7 mouse cellular contexts compared by ENCODE assay signal in the genomic region with DNA sequence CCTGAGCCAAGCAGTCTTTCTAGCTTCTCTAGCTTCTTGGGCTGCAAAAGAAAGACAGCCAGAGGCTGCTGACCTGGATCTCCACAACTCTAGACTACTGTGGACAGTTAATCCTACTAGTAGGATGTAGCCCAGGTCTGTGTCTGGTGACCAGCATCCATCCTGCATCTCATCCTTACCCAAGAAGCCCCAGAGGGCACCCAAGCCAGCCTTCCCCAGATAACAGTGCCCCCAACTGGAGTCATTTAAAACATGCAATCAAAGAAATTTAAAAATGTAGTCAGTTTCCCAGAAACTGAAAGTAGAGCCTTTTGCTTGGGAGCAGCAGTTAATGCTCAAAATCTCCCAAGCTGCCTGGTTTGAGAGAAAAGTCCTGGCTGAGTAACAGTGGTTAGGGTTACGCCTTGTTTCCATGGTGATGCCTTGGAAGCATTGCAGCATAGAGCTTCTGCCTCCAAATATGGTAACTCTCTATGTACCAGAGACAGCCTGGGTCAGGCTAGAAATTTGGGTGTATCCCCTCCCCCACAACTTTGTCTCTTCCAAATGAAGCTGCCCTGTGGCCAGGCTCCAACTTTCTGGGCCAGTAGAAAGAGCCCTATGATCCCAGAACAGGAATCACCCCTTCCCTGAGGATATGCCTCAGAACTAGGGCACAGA. TPM values are rescaled to one million over a fixed set of nuclear protein-coding genes. Genes with fewer than 3 reads are reported as not detected.
DNase-seq lines count a peak whose midpoint lies in the region; ATAC-seq and TF ChIP-seq lines count a peak whose summit lies in the region.

No protein-coding gene starts in this region.

- H3K4me1 ChIP-seq in limb, embryonic 15.5 days = 0 out of 2 replicates have a peak, but pooled peaks cover 6% of the 10 kb centered on the region
- H3K4me1 ChIP-seq in small intestine, adult 2 months (ENCODE audit: control insufficient read depth, insufficient read depth, insufficient read length, low read length) = no peaks in the 10 kb centered on the region; the same call in 1 of the 2 replicates

- H3K9me3 ChIP-seq in limb, embryonic 15.5 days = no peaks in the 10 kb centered on the region

- H3K4me3 ChIP-seq in gastrocnemius, adult 2 months = no peak overlapping the region; the same call in 1 of the 2 replicates
- H3K4me3 ChIP-seq in limb, embryonic 15.5 days = no peak overlapping the region
- H3K4me3 ChIP-seq in small intestine, adult 2 months (ENCODE audit: low read depth, low read length) = no peak overlapping the region

- H3K9ac ChIP-seq in limb, embryonic 15.5 days = no peak overlapping the region

- H3K4me2 ChIP-seq in limb, embryonic 15.5 days = no peak overlapping the region

- WGBS in limb, embryonic 15.5 days = 53% methylated on average over 1 of the region's 1 CpGs
- WGBS in small intestine, adult 2 months = 69% methylated on average over 1 of the region's 1 CpGs

- H3K36me3 ChIP-seq in limb, embryonic 15.5 days = peaks cover 83% of the 10 kb centered on the region
- H3K36me3 ChIP-seq in small intestine, adult 2 months (ENCODE audit: control insufficient read depth, insufficient read depth, low read length) = peaks cover 34% of the 10 kb centered on the region

- H3K27ac ChIP-seq in gastrocnemius, adult 2 months = peak overlapping the region; percentile 82
- peak overlapping the region; percentile 50 for H3K27ac ChIP-seq in limb, embryonic 15.5 days
- H3K27ac ChIP-seq in small intestine, adult 2 months (ENCODE audit: insufficient read depth, low read depth, low read length) = peak overlapping the region; percentile 51

- peak; percentile 60 for TF ChIP-seq CTCF in gastrocnemius, adult 2 months (IDR thresholded peaks at IDR 0.05)
- peak; percentile 35; the same call in 1 of the 2 replicates for TF ChIP-seq CTCF in small intestine, adult 2 months (IDR thresholded peaks at IDR 0.05; ENCODE audit: extremely low read depth, insufficient read length, insufficient replicate concordance, low read depth, low read length)

- no peak for TF ChIP-seq POLR2A in small intestine, adult 2 months (IDR thresholded peaks at IDR 0.05; ENCODE audit: low read depth, low read length)

- ATAC-seq in limb, embryonic 15.5 days (ENCODE audit: insufficient number of reproducible peaks, low FRiP score, low TSS enrichment, low read depth) = no peak

- DNase-seq in retina, adult 2 months (ENCODE audit: low read depth, low spot score) = peak; percentile 3
- no peak for DNase-seq in retina, embryonic 14.5 days (ENCODE audit: low spot score)
- peak; percentile 88 for DNase-seq in brain, adult 2 months (ENCODE audit: low read depth, low spot score)
- DNase-seq in gastrocnemius, adult 2 months = peak; percentile 66
- peak; percentile 36 to 55 for DNase-seq in kidney, adult 8-10 months

- intact Hi-C loops in gastrocnemius, adult 2 months (cut with DNase I) = loop anchor here (5.0 kb wide), 1 partner anchor 100 kb away; no protein-coding TSS in a partner anchor

- H3K27me3 ChIP-seq in limb, embryonic 15.5 days = no peaks in the 10 kb centered on the region
- H3K27me3 ChIP-seq in small intestine, adult 2 months (ENCODE audit: control insufficient read depth, insufficient read depth, low read length) = no peaks in the 10 kb centered on the region

RNA-seq across cellular contexts. Expression of a gene that starts 54.9 kb away (rescaled TPM):
- not detected for total RNA-seq in gastrocnemius, adult 2 months (2021)
- polyA plus RNA-seq in limb, embryonic 15.5 days (2015; fragmentation: Nextera tagmentation; extraction: Ambion mirVana) = 2.0 TPM in 2 replicates
- 0.72 and 1.3 TPM in 2 replicates for polyA plus RNA-seq in small intestine, adult 2 months (2012; rRNA removed)
